Mouse (Mus musculus): ENCODE measurements around the gene Col1a1. TPM values are rescaled to one million over a fixed set of nuclear protein-coding genes. Genes with fewer than 3 reads are reported as not detected.

Gene Col1a1
- total and polyA plus RNA-seq, 2 experiments from 2014 or later = 322 to 334 TPM

DNA sequence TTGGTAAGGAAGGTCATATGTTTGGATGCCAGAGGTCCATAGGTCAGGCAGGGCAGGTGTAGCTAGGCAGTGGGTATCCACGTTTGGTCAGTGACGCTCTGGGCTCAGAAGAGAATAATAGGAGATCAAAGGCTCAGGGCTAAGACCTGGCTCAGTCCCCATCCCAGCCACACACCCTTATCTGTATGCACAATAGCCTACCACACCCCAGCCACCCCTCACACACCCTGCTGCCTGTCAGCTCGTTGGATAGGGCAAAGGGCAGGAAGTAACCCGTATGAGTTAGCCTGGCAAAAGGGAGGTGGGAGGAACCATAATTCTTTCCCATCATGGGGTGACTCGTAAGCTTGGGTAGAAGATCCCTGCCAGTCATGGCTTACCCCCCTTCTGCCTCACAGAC is 61.6 kb downstream of the Col1a1 start:
- Histone ChIP-seq H3K36me3 (replicated peaks; ENCODE audit: control insufficient read depth, insufficient read depth, low read length) (peaks cover 57% of the 10 kb centered on the region), H3K27ac (ENCODE audit: low read depth) (peak overlapping the region; percentile 47; the same call in 1 of the 2 replicates), H3K9me3 (replicated peaks; ENCODE audit: control insufficient read depth, low read length) (no peaks in the 10 kb centered on the region), H3K4me3 (ENCODE audit: low read depth, low read length) (no peak overlapping the region), H3K4me1 (ENCODE audit: control insufficient read depth, insufficient read depth) (peaks cover 35% of the 10 kb centered on the region), H3K27me3 (ENCODE audit: control insufficient read depth, insufficient read depth, low read length) (no peaks in the 10 kb centered on the region), H3K4me2 (ENCODE audit: low read depth, low read length) (no peak overlapping the region), H3K9ac (replicated peaks; ENCODE audit: low read depth, low read length) (no peak overlapping the region)
- WGBS = 45% methylated on average over 5 of the region's 5 CpGs
- no peak for ATAC-seq (ENCODE audit: insufficient read depth, low read depth)
- TF ChIP-seq EP300 (IDR thresholded peaks at IDR 0.05; ENCODE audit: low read depth) (no peak), CTCF (IDR thresholded peaks at IDR 0.05; ENCODE audit: low read depth) (no peak)
- no peak for DNase-seq (ENCODE audit: low spot score)

DNA sequence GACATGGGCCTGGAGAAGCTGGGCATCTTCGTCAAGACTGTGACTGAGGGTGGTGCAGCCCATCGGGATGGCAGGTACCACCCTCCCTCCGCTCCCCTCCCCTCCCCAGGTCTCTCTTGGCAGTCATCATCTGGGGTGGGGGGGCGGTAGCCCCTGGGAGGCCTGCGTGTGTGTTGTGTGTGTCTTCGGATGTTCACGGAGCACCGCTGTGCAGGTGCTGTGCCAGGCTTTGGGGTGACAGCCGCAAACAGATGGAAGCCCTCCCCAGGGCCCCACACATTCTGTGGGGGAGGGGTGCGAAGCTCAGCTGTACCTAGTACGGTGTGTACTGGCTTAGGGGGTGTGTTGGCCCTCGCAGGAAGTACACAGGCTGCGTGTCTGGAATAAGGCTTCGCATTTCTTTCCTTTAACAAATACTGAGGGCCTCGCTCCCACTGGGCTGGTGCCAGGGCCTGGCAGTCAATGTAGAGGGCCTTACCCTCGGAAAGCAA is 62.1 kb downstream of the Col1a1 start:
- TF ChIP-seq EP300 (IDR thresholded peaks at IDR 0.05; ENCODE audit: low read depth) (no peak), CTCF (IDR thresholded peaks at IDR 0.05; ENCODE audit: low read depth) (no peak)
- H3K4me3 ChIP-seq (ENCODE audit: low read depth, low read length) = no peak overlapping the region
- H3K4me1 ChIP-seq (ENCODE audit: control insufficient read depth, insufficient read depth) = peaks cover 32% of the 10 kb centered on the region
- DNase-seq (ENCODE audit: low spot score) = no peak
- no peak overlapping the region for H3K4me2 ChIP-seq (ENCODE audit: low read depth, low read length)
- no peaks in the 10 kb centered on the region for H3K9me3 ChIP-seq (replicated peaks; ENCODE audit: control insufficient read depth, low read length)
- H3K27ac ChIP-seq (ENCODE audit: low read depth) = peak overlapping the region; percentile 47; the same call in 1 of the 2 replicates
- ATAC-seq (ENCODE audit: insufficient read depth, low read depth) = no peak
- no peaks in the 10 kb centered on the region for H3K27me3 ChIP-seq (ENCODE audit: control insufficient read depth, insufficient read depth, low read length)
- H3K36me3 ChIP-seq (replicated peaks; ENCODE audit: control insufficient read depth, insufficient read depth, low read length) = peaks cover 62% of the 10 kb centered on the region
- 60% methylated on average over 16 of the region's 16 CpGs for WGBS
- H3K9ac ChIP-seq (replicated peaks; ENCODE audit: low read depth, low read length) = no peak overlapping the region

DNA sequence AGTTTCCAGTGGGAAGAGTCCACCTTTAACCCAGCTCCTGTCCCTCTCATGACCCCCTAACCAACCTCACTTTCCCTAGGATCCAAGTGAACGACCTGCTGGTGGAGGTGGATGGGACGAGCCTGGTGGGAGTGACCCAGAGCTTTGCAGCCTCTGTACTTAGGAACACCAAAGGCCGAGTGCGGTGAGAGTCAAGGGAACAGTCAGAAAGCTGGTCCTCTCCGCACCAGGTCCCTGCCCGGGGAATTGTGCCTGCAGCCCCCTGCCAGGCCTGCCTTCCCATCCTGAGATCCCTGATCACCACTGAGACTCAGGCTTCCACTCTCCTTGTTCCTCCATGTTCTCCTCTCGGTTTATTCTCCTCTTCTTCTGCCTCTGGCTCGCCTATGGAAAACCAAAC is 64.1 kb downstream of the Col1a1 start:
- Histone ChIP-seq H3K4me1 (ENCODE audit: control insufficient read depth, insufficient read depth) (peaks cover 12% of the 10 kb centered on the region), H3K4me2 (ENCODE audit: low read depth, low read length) (no peak overlapping the region), H3K9me3 (replicated peaks; ENCODE audit: control insufficient read depth, low read length) (no peaks in the 10 kb centered on the region), H3K36me3 (replicated peaks; ENCODE audit: control insufficient read depth, insufficient read depth, low read length) (peaks cover 71% of the 10 kb centered on the region), H3K27me3 (ENCODE audit: control insufficient read depth, insufficient read depth, low read length) (no peaks in the 10 kb centered on the region), H3K9ac (replicated peaks; ENCODE audit: low read depth, low read length) (no peak overlapping the region), H3K4me3 (ENCODE audit: low read depth, low read length) (no peak overlapping the region), H3K27ac (ENCODE audit: low read depth) (peak overlapping the region; percentile 21; the same call in 1 of the 2 replicates)
- DNase-seq (ENCODE audit: low spot score) (no peak), ATAC-seq (ENCODE audit: insufficient read depth, low read depth) (no peak)
- TF ChIP-seq EP300 (IDR thresholded peaks at IDR 0.05; ENCODE audit: low read depth) (no peak), CTCF (IDR thresholded peaks at IDR 0.05; ENCODE audit: low read depth) (no peak)
- 63% methylated on average over 8 of the region's 8 CpGs for WGBS

DNA sequence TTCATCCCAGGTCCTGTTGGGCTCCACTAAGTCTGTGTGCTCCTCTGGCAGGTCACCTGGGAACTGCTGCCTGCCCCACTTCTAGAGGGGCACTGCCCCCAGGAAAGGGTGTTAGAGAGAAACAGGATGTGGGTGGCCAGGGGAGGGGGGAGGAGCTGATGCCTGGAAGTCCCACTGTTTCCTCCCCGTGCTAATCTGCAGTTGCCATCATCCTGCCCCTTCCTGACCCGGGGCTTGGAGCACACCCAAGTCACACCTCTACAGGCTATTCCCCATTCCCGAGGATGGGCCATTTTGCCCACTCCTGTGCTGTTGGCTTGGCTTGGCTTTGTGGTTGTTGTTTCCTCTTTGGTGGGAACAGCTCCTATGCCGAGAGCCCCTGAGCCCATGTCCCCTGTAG is 64.5 kb downstream of the Col1a1 start:
- peaks cover 9% of the 10 kb centered on the region for H3K4me1 ChIP-seq (ENCODE audit: control insufficient read depth, insufficient read depth)
- peaks cover 75% of the 10 kb centered on the region for H3K36me3 ChIP-seq (replicated peaks; ENCODE audit: control insufficient read depth, insufficient read depth, low read length)
- WGBS = 23% methylated on average over 4 of the region's 4 CpGs
- ATAC-seq (ENCODE audit: insufficient read depth, low read depth) (no peak), DNase-seq (ENCODE audit: low spot score) (no peak)
- H3K27me3 ChIP-seq (ENCODE audit: control insufficient read depth, insufficient read depth, low read length) = no peaks in the 10 kb centered on the region
- no peaks in the 10 kb centered on the region for H3K9me3 ChIP-seq (replicated peaks; ENCODE audit: control insufficient read depth, low read length)
- H3K9ac ChIP-seq (replicated peaks; ENCODE audit: low read depth, low read length) = no peak overlapping the region
- no peak overlapping the region for H3K4me3 ChIP-seq (ENCODE audit: low read depth, low read length)
- peak overlapping the region; percentile 21; the same call in 1 of the 2 replicates for H3K27ac ChIP-seq (ENCODE audit: low read depth)
- no peak for TF ChIP-seq EP300 (IDR thresholded peaks at IDR 0.05; ENCODE audit: low read depth)
- TF ChIP-seq CTCF (IDR thresholded peaks at IDR 0.05; ENCODE audit: low read depth) = no peak
- no peak overlapping the region for H3K4me2 ChIP-seq (ENCODE audit: low read depth, low read length)

DNA sequence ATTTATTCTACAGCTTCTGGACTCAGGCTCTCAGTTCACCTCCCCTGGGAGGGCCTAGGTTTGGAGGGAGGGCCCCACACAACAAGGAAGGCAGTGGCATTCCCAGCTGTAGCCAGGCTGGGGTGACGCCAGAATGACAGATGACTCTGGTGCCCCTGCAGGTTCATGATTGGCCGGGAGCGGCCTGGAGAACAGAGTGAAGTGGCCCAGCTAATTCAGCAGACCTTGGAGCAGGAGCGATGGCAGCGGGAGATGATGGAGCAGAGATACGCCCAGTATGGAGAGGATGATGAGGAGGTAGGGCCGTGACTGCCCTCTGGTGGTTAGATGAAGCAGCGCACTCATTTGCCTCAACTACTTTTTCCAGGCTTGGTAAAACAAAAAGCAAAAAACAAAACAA is 65.0 kb downstream of the Col1a1 start:
- Histone ChIP-seq H3K9me3 (replicated peaks; ENCODE audit: control insufficient read depth, low read length) (no peaks in the 10 kb centered on the region), H3K9ac (replicated peaks; ENCODE audit: low read depth, low read length) (no peak overlapping the region), H3K4me2 (ENCODE audit: low read depth, low read length) (no peak overlapping the region), H3K4me1 (ENCODE audit: control insufficient read depth, insufficient read depth) (peaks cover 9% of the 10 kb centered on the region), H3K27me3 (ENCODE audit: control insufficient read depth, insufficient read depth, low read length) (no peaks in the 10 kb centered on the region), H3K27ac (ENCODE audit: low read depth) (peak overlapping the region; percentile 21; the same call in 1 of the 2 replicates), H3K4me3 (ENCODE audit: low read depth, low read length) (no peak overlapping the region), H3K36me3 (replicated peaks; ENCODE audit: control insufficient read depth, insufficient read depth, low read length) (peaks cover 77% of the 10 kb centered on the region)
- TF ChIP-seq EP300 (IDR thresholded peaks at IDR 0.05; ENCODE audit: low read depth) = no peak
- TF ChIP-seq CTCF (IDR thresholded peaks at IDR 0.05; ENCODE audit: low read depth) = peak; percentile 84
- ATAC-seq (ENCODE audit: insufficient read depth, low read depth) = peak; percentile 27; the same call in 1 of the 2 replicates
- DNase-seq (ENCODE audit: low spot score) = peak; percentile 67
- WGBS = 5% methylated on average over 8 of the region's 8 CpGs
